Mouse (Mus musculus) megakaryocyte, embryonic 14.5 days (primary cell): Measurements from ENCODE around the gene Sp2. TPM values are rescaled to one million over a fixed set of nuclear protein-coding genes. Genes with fewer than 3 reads are reported as not detected.
A peak's percentile ranks its signal among the peaks of the same experiment; 100 is the strongest.

Source experiments
- H3K27me3 ChIP-seq: replicated peaks from 2 replicates; pipeline ENCODE3; 2012; ENCODE audit warnings: inconsistent platforms
- H3K36me3 ChIP-seq: replicated peaks from 2 replicates; pipeline ENCODE3; 2012; ENCODE audit warnings: low read length, inconsistent platforms, mixed read lengths
- H3K4me1 ChIP-seq: 2 replicates; pipeline ENCODE4 v1.6.1; 2012; ENCODE audit warnings: inconsistent platforms
- H3K4me3 ChIP-seq: replicated peaks from 2 replicates; pipeline ENCODE3; 2012; ENCODE audit warnings: moderate library complexity, mild to moderate bottlenecking, inconsistent platforms
- H3K9me3 ChIP-seq: 2 replicates; pipeline ENCODE4 v1.6.1; 2012; ENCODE audit warnings: inconsistent platforms
- FLI1 ChIP-seq: IDR thresholded peaks from 2 replicates; pipeline ENCODE4 v1.6.1; 2012; ENCODE audit warnings: low read length, inconsistent platforms, mixed read lengths
- GATA1 ChIP-seq: IDR thresholded peaks from 3 replicates; pipeline ENCODE4 v1.6.1; 2012; ENCODE audit warnings: mixed read lengths, low read length, inconsistent platforms, borderline replicate concordance
- polyA plus RNA-seq: library from polyadenylated mRNA; stranded (reverse); fragments of >175 nt; gene quantifications from 2 replicates; pipeline ENCODE4 v1.2.3, GENCODE M21; 2012; ENCODE audit warnings: low replicate concordance; ENCODE audit not compliant: insufficient read depth

The Sp2 gene
- polyA plus RNA-seq, 1 experiment, result 34.2 TPM

- peak overlapping the region; percentile 85 for H3K4me3 ChIP-seq
- peaks cover 50% of the 10 kb centered on the region for H3K4me1 ChIP-seq
- no peaks in the 10 kb centered on the region for H3K36me3 ChIP-seq
- TF ChIP-seq FLI1 (no peak), GATA1 (no peak)
- H3K27me3 ChIP-seq, result peaks cover 91% of the 10 kb centered on the region
- no peaks in the 10 kb centered on the region for H3K9me3 ChIP-seq
These were observed 36.6 kb upstream of the Sp2 start for GRCm38 (mm10) chr11:97019345-97019708.

- TF ChIP-seq GATA1 (no peak), FLI1 (no peak)
- no peaks in the 10 kb centered on the region for H3K36me3 ChIP-seq
- peaks cover 50% of the 10 kb centered on the region for H3K4me1 ChIP-seq
- H3K9me3 ChIP-seq, result no peaks in the 10 kb centered on the region
- peak overlapping the region; percentile 85 for H3K4me3 ChIP-seq
- peaks cover 91% of the 10 kb centered on the region for H3K27me3 ChIP-seq
These were observed 36.0 kb upstream of the Sp2 start for GRCm38 (mm10) chr11:97018583-97019344.

- TF ChIP-seq FLI1, result no peak
- TF ChIP-seq GATA1, result no peak
- H3K36me3 ChIP-seq, result no peaks in the 10 kb centered on the region
- H3K27me3 ChIP-seq, result peaks cover 90% of the 10 kb centered on the region
- H3K4me3 ChIP-seq, result peak overlapping the region; percentile 85
- no peaks in the 10 kb centered on the region for H3K9me3 ChIP-seq
- peaks cover 56% of the 10 kb centered on the region for H3K4me1 ChIP-seq
These were observed 35.2 kb upstream of the Sp2 start for GRCm38 (mm10) chr11:97017696-97018582.

DNA sequence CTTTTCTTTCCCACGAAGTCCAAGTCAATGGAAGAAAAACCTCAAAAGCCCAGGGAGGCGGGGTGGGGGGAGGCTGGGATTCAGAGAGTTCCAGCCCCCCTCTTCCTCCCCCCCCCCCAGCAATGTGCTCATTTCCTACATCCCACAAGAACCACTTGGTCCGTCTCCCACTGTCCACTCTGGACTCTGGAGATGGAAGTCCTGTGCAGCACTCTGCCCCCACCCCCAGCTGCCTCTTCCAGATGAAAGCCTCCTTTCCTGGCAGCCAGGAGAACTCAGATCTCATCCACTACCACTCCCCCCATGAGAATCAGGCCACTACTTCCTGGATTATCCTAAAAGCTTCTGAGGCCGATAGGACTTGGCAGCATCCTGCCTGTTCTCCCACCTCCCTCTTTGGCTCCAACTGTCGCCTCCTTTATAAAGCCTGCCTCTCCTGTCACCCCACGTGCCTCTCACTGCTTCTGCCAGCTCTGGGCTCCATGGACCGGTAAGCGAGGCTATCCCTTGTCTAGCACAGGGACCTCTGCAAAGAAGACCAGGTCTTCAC, 30.4 kb upstream of the Sp2 start, which contains the start of gene Sp6:
Gene Sp6, plus strand, starts transcription at position 274 of the 550 bp plus-strand sequence.
- Histone ChIP-seq H3K27me3 (peaks cover 92% of the 10 kb centered on the region), H3K4me3 (no peak within 1 kb of the TSS), H3K9me3 (no peaks in the 10 kb centered on the region), H3K36me3 (no peaks in the 10 kb centered on the region), H3K4me1 (peaks cover 41% of the 10 kb centered on the region)
- no peak for TF ChIP-seq FLI1
- TF ChIP-seq GATA1, result no peak

DNA sequence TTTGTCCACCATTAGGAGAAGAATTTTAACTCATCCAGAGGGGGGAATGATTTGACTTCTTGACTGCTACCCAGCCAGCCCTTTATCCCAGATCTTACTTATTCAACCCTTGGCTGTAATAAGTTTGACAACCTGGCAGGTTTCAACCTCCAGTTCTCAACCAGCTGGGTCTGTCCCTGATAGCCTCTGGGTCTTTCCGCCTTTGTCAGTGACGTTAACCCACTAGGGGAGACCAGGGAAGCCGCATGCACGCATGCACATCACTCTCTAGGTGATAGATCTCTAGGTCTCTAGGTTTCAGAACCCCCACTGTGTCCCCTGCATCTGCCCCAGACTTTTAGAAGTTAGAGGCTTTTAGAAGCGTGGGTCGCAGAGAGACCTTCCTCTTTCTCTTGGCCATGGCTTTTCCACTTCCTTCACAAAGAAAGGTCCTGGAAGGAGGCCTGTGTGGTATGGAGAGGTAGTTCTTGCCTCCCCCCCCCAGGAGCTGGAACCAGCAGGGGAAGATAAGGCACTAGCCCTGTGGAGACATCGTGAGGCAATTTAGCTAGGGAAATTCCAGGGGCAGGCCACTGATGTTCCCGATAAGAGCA, 26.5 kb upstream of the Sp2 start:
- Histone ChIP-seq H3K36me3 (no peaks in the 10 kb centered on the region), H3K4me3 (no peak overlapping the region), H3K4me1 (peaks cover 46% of the 10 kb centered on the region), H3K9me3 (no peaks in the 10 kb centered on the region), H3K27me3 (peaks cover 84% of the 10 kb centered on the region)
- TF ChIP-seq FLI1 (no peak), GATA1 (no peak)

DNA sequence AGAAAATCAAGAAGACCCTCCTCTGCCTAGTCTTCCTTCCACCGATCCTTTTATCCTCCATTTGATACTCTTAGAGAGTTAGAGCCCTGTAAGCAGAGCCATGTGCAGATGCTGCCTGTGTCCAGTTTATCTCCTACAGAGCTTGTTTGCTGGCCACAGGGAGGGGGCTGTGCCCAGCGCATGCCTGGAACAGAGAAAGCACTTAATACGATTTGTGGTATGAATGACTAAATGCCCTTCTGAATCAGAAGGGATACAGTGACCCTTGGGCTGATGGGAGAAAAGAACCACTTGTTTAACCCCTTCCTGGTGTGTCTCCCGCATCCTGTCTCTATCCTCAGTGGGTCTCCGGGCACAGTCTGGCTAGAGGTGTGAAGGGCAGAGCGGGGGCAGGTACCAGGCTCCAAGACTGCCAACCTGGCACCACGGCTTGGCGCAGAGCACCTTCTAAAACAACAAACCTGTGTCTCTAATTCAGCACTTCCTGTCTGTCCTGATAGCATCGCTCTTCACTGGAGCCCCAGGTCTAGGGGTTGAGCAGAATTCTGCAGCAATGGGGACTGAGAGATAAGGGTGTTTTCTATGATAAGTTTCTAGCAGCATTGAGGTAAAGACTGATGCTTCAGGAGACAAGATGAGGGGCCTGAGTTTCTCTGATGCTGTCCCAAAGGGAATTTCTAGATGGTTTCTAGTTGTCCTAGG, 24.5 kb upstream of the Sp2 start:
- no peak for TF ChIP-seq FLI1
- no peak for TF ChIP-seq GATA1
- no peaks in the 10 kb centered on the region for H3K36me3 ChIP-seq
- no peak overlapping the region for H3K4me3 ChIP-seq
- no peaks in the 10 kb centered on the region for H3K9me3 ChIP-seq
- peaks cover 85% of the 10 kb centered on the region for H3K27me3 ChIP-seq
- peaks cover 42% of the 10 kb centered on the region for H3K4me1 ChIP-seq

DNA sequence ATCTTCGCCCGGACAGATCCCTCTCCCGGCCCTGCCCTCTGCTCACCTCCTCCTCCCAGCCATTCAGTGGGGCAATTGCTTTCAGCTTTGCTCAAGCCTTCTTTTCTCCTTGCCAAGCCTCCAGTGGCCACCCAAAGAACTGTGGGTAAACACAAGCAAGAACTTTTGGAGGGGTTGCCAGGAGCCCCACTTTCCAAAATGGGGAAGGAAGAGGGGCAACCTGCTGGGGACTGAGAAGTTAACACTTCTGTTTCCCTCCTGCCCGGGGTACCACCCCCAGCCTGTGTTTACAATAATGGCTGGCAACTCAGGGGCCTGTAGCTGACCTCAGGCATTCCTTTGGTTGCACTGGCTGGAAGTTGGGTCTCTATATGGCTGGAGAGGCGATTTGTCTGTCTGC, 20.4 kb upstream of the Sp2 start:
- TF ChIP-seq FLI1 (no peak), GATA1 (no peak)
- Histone ChIP-seq H3K4me3 (no peak overlapping the region), H3K9me3 (no peaks in the 10 kb centered on the region), H3K4me1 (peaks cover 45% of the 10 kb centered on the region), H3K36me3 (no peaks in the 10 kb centered on the region), H3K27me3 (peaks cover 73% of the 10 kb centered on the region)

DNA sequence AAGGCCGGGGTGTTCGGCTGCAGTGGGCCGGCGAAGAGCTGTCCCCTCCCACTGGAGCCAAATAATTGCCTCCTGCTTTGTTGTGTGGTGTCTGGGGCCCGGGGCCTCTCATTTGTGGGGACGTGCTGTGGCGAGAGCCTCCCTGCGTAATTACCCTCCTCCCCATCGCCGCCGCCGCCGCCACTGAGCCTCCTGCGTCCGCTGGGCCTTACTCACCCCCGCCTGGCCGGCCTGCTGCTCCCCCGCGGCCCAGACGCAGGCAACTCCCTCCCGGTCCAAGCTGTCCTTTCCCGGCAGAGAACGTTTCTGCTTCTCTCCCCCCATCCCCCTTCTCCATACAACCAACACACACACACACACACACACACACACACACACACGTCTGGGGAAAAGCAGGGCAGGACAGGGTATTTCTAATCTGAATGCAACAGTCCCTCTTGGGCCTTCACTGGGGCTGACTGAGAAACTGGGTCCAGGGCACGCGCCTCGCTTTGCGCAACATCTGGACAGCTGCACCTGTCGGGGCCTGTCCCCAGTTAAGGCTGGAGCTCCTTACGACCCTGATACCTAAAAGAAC, 14.7 kb upstream of the Sp2 start:
- H3K36me3 ChIP-seq, result no peaks in the 10 kb centered on the region
- no peaks in the 10 kb centered on the region for H3K9me3 ChIP-seq
- TF ChIP-seq GATA1 (no peak), FLI1 (no peak)
- peaks cover 62% of the 10 kb centered on the region for H3K27me3 ChIP-seq
- peaks cover 77% of the 10 kb centered on the region for H3K4me1 ChIP-seq
- no peak overlapping the region for H3K4me3 ChIP-seq
